Mouse (Mus musculus) liver, adult 2 months (tissue): ENCODE data around the gene Drg1.
"Not testable (repeated sequence)": the region's sequence is repeated elsewhere in the genome, so short reads cannot be mapped to it uniquely, and the experiment has no call there.

Experiments
- CTCF ChIP-seq: fragments of 200-500 bp; IDR thresholded peaks from 2 replicates; pipeline ENCODE4 v1.5.1; 2011; ENCODE audit warnings: low read depth, low read length, control low read depth
- POLR2A ChIP-seq: fragments of 200-500 bp; IDR thresholded peaks from 2 replicates; pipeline ENCODE4 v1.6.1; 2011; ENCODE audit warnings: low read length, control low read depth; ENCODE audit not compliant: insufficient read depth; ENCODE audit errors: extremely low read depth

GRCm38 (mm10) chr11:3173425-3174318 lies 92.5 kb downstream of the Drg1 start:
- TF ChIP-seq CTCF, POLR2A: not testable (repeated sequence)
